Mouse (Mus musculus) C2C12 (cell line): ENCODE results near the gene Clpb.
A peak's percentile ranks its signal among the peaks of the same experiment; 100 is the strongest.

Experiments
- CEBPB ChIP-seq: IDR thresholded peaks from one replicate; pipeline ENCODE4 v1.6.1; 2011; ENCODE audit warnings: low read depth, mild to moderate bottlenecking, control low read depth, moderate library complexity
- CTCF ChIP-seq: IDR thresholded peaks from one replicate; pipeline ENCODE4 v1.5.1; 2011; ENCODE audit not compliant: control insufficient read depth, insufficient read depth, insufficient read length
- MAX ChIP-seq: IDR thresholded peaks from one replicate; pipeline ENCODE4 v1.6.1; 2011; ENCODE audit warnings: mild to moderate bottlenecking, control low read depth
- MYOD1 ChIP-seq: IDR thresholded peaks from one replicate; pipeline ENCODE4 v1.6.1; 2011; ENCODE audit warnings: low read depth; ENCODE audit not compliant: control insufficient read depth, insufficient read length
- MYOG ChIP-seq: IDR thresholded peaks from one replicate; pipeline ENCODE4 v1.6.1; 2011; ENCODE audit not compliant: control insufficient read depth, insufficient read length; ENCODE audit errors: extremely low read depth

DNA sequence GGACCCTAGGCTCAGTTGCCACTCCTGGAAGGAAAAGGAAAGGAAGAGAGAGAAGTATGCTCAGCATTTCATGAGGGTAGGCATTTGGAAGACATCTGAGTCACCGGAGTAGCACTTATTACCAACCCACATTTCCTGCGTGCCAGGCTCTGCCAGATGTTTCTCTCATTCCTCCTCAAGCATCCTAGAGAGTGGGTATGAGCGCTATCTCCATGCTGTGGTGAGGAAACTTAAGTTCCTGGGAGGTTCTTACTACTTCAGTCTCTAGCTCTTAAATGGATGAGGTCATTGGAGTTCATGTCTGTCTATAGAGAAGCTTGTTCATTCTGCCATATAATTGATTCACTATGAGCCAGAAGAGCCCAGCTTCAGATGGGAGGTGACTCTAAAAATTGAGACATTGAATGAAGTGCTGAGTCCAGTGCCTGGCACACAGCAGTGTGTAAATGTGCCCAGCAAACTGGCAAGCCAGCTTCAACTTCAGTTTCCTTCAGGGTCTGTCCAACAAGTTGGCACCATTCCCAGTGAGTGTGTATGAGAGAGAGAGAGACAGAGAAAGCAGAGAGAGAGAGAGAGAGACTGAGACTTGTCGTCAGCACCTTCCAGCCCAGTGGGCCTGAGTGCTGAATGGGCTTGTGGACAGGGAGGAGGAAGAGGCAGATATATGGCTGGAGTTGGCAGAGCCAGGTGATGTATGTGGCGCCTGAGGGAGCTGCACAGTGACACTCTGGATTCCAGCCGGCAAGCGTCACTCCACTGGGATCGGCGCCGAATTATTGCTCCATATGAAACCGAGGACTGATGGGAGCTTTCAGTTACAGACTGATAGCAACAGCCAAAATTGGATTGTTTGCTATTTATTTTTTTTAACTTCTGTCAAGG, 98.7 kb downstream of the Clpb start:
- TF ChIP-seq CEBPB (no peak), CTCF (no peak), MYOG (no peak), MAX (no peak), MYOD1 (peak; percentile 52)
